Mouse (Mus musculus) left cerebral cortex, postnatal 10 days (tissue): ENCODE measurements around the gene Bpi. TPM values are rescaled to one million over a fixed set of nuclear protein-coding genes. Genes with fewer than 3 reads are reported as not detected.

ENCODE experiments used
- DNase-seq, 2 experiments: peaks; one replicate each; pipeline ENCODE4 v3.0.0; 2021 to 2022; ENCODE audit warnings: low spot score in 2 of 2, mixed read lengths in 1 of 2; ENCODE audit errors: extremely low spot score in 1 of 2
- intact Hi-C: fragments of 180-260 bp; cut with DNase I; formaldehyde crosslinking; loops from one replicate; pipeline ENCODE4 v1.15.1; 2025
- microRNA-seq: library from miRNA; unstranded; fragments of <30 nt; microRNA quantifications from one replicate; pipeline ENCODE4 v1.2.0, GENCODE M21; 2022
- total RNA-seq, 2 experiments: library from RNA; stranded (reverse); gene quantifications; 2 replicates each; pipeline ENCODE4 v1.2.3; 2021

The Bpi gene
- total RNA-seq, 2 experiments from 2014 or later, result not detected

- intact Hi-C loops, result no loop called here
These were observed 67.7 kb downstream of the Bpi start for GRCm38 (mm10) chr2:158325609-158326008.

More at GRCm38 (mm10) chr2:158325609-158326008, 67.7 kb downstream of the Bpi start:
- no peak for DNase-seq

Small RNAs within 50 kb of the gene (microRNA-seq; reads per million reads assigned to microRNA genes)
- gene Mir7685, result not detected

Other genes starting within 250 kb of the Bpi start
- 10 to 100 TPM; 16.0 to 17.2 TPM for gene Tti1, start 229.7 kb upstream of the Bpi start, total RNA-seq
- 10 to 100 TPM; 37.3 to 39.1 TPM for gene Rprd1b, start 229.6 kb upstream of the Bpi start, total RNA-seq
- gene Tgm2, start 111.7 kb upstream of the Bpi start, total RNA-seq, result 1 to 10 TPM; 6.9 TPM
- 1 to 10 TPM; 3.3 to 3.7 TPM for gene D630003M21Rik, start 28.9 kb upstream of the Bpi start, total RNA-seq
- gene Lbp, start 48.4 kb downstream of the Bpi start, total RNA-seq, result 1 to 10 TPM; 2.1 to 5.7 TPM
- gene Snhg11, start 117.5 kb downstream of the Bpi start, total RNA-seq, result 100 to 1,000 TPM; 560 to 613 TPM
- 10 to 100 TPM; 77.3 to 84.0 TPM for gene Ralgapb, start 151.8 kb downstream of the Bpi start, total RNA-seq
- not detected for gene Adig, start 244.5 kb downstream of the Bpi start, total RNA-seq